Mouse (Mus musculus) MEL (cell line): Measurements from ENCODE around the gene Safb. TPM values are rescaled to one million over a fixed set of nuclear protein-coding genes. Genes with fewer than 3 reads are reported as not detected.

Experiments
- DNase-seq: peaks from one replicate; pipeline ENCODE4 v3.0.0; 2011; ENCODE audit warnings: low read depth, low spot score
- H3K27ac ChIP-seq: 2 replicates; pipeline ENCODE4 v1.5.1; 2012; ENCODE audit warnings: low read depth, mild to moderate bottlenecking, control low read depth, low read length, moderate library complexity; ENCODE audit not compliant: control insufficient read depth
- H3K27me3 ChIP-seq, 2 experiments: fragments of 150-350 bp in 1 of 2; sonication (generic) in 1 of 2; 2 replicates each; pipeline ENCODE4 v1.6.1; 2012; ENCODE audit warnings: low read length in 2 of 2, mild to moderate bottlenecking in 2 of 2, improper control_type of control experiment in 1 of 2, moderate library complexity in 1 of 2; ENCODE audit not compliant: insufficient read depth in 2 of 2, control insufficient read depth in 1 of 2
- H3K36me3 ChIP-seq, 2 experiments: 2 replicates each; pipeline ENCODE4 v1.6.1; 2012 to 2014; ENCODE audit warnings: low read length in 2 of 2, improper control_type of control experiment in 1 of 2, inconsistent platforms in 1 of 2, mild to moderate bottlenecking in 1 of 2; ENCODE audit not compliant: insufficient read depth in 2 of 2, control insufficient read depth in 1 of 2
- H3K4me1 ChIP-seq, 2 experiments: fragments of 150-350 bp in 1 of 2; sonication (generic) in 1 of 2; 2 replicates each; pipeline ENCODE4 v1.6.1; 2012; ENCODE audit warnings: low read length in 2 of 2, improper control_type of control experiment in 1 of 2, mild to moderate bottlenecking in 1 of 2; ENCODE audit not compliant: insufficient read depth in 2 of 2, control insufficient read depth in 1 of 2
- H3K4me3 ChIP-seq, 2 experiments: fragments of 150-350 bp in 1 of 2; sonication (generic) in 1 of 2; 2 replicates each; pipeline ENCODE4 v1.5.1; 2012; ENCODE audit warnings: low read depth in 2 of 2, low read length in 2 of 2, mild to moderate bottlenecking in 2 of 2, moderate library complexity in 2 of 2, control low read depth in 1 of 2, improper control_type of control experiment in 1 of 2; ENCODE audit not compliant: control insufficient read depth in 1 of 2, insufficient read depth in 1 of 2
- H3K79me2 ChIP-seq: 2 replicates; pipeline ENCODE4 v1.6.1; 2012; ENCODE audit warnings: mild to moderate bottlenecking, low read length, moderate library complexity; ENCODE audit not compliant: control insufficient read depth, poor library complexity, insufficient read depth
- H3K9ac ChIP-seq: 2 replicates; pipeline ENCODE4 v1.6.1; 2012; ENCODE audit warnings: low read depth, mild to moderate bottlenecking, control low read depth, low read length, moderate library complexity; ENCODE audit not compliant: control insufficient read depth, poor library complexity, severe bottlenecking
- H3K9me3 ChIP-seq: fragments of 150-350 bp; sonication (generic); replicated peaks from 2 replicates; pipeline ENCODE4 v1.6.1; 2012; ENCODE audit warnings: mild to moderate bottlenecking, low read length, improper control_type of control experiment, moderate library complexity; ENCODE audit not compliant: insufficient read depth
- EP300 ChIP-seq, 2 experiments: IDR thresholded peaks; 2 replicates each; pipeline ENCODE4 v1.6.1; 2011; ENCODE audit warnings: improper control_type of control experiment in 2 of 2, low read length in 2 of 2, low read depth in 1 of 2, mild to moderate bottlenecking in 1 of 2
- HCFC1 ChIP-seq: IDR thresholded peaks from 2 replicates; pipeline ENCODE4 v1.6.1; 2012; ENCODE audit warnings: low read depth, mild to moderate bottlenecking, inconsistent platforms, low read length, improper control_type of control experiment, moderate library complexity
- MAZ ChIP-seq: IDR thresholded peaks from 2 replicates; pipeline ENCODE4 v1.6.1; 2012; ENCODE audit warnings: low read depth, mild to moderate bottlenecking, inconsistent platforms, low read length, improper control_type of control experiment
- MEF2A ChIP-seq: IDR thresholded peaks from 2 replicates; pipeline ENCODE4 v1.6.1; 2014; ENCODE audit warnings: low read depth, mild to moderate bottlenecking, inconsistent platforms, low read length, improper control_type of control experiment; ENCODE audit not compliant: poor library complexity, insufficient replicate concordance, severe bottlenecking; ENCODE audit errors: extremely low read depth
- MXI1 ChIP-seq: IDR thresholded peaks from 2 replicates; pipeline ENCODE4 v1.6.1; 2011; ENCODE audit warnings: mild to moderate bottlenecking, low read depth, low read length, improper control_type of control experiment
- POLR2A ChIP-seq, 2 experiments: IDR thresholded peaks; 2 replicates each; pipeline ENCODE4 v1.6.1; 2011 to 2012; ENCODE audit warnings: low read length in 2 of 2, mild to moderate bottlenecking in 2 of 2, control low read depth in 1 of 2, improper control_type of control experiment in 1 of 2, low read depth in 1 of 2, moderate library complexity in 1 of 2; ENCODE audit not compliant: control insufficient read depth in 1 of 2, insufficient read depth in 1 of 2, poor library complexity in 1 of 2
- TAL1 ChIP-seq: IDR thresholded peaks from 2 replicates; pipeline ENCODE4 v1.6.1; 2012; ENCODE audit warnings: mild to moderate bottlenecking, inconsistent platforms, low read length, moderate library complexity, mixed read lengths
- TCF12 ChIP-seq: IDR thresholded peaks from 2 replicates; pipeline ENCODE4 v1.6.1; 2014; ENCODE audit warnings: low read depth, mild to moderate bottlenecking, inconsistent platforms, low read length, improper control_type of control experiment, moderate library complexity
- USF2 ChIP-seq, 2 experiments: IDR thresholded peaks; 2 replicates each; pipeline ENCODE4 v1.6.1; 2011 to 2012; ENCODE audit warnings: improper control_type of control experiment in 2 of 2, low read length in 2 of 2, borderline replicate concordance in 1 of 2, inconsistent platforms in 1 of 2, low read depth in 1 of 2, mild to moderate bottlenecking in 1 of 2; ENCODE audit not compliant: insufficient read depth in 1 of 2
- ZMIZ1 ChIP-seq: IDR thresholded peaks from 2 replicates; pipeline ENCODE4 v1.6.1; 2012; ENCODE audit warnings: low read depth, mild to moderate bottlenecking, inconsistent platforms, low read length, improper control_type of control experiment, moderate library complexity
- ZNF384 ChIP-seq: IDR thresholded peaks from 2 replicates; pipeline ENCODE4 v1.6.1; 2012; ENCODE audit warnings: low read depth, mild to moderate bottlenecking, inconsistent platforms, low read length, improper control_type of control experiment
- polyA plus RNA-seq, 2 experiments: library from polyadenylated mRNA; stranded (reverse) in 1 of 2; unstranded in 1 of 2; fragments of >175 nt in 1 of 2; fragments of >200 nt in 1 of 2; gene quantifications; 2 replicates each; pipeline versions ENCODE4 v1.2.1 to v1.2.4; 2012; ENCODE audit warnings: low replicate concordance in 2 of 2, low read depth in 1 of 2; ENCODE audit not compliant: insufficient read length in 2 of 2, insufficient read depth in 1 of 2, missing spikeins in 1 of 2
- total RNA-seq: library from RNA; depleted of rRNA; stranded (reverse); fragments of 300-350 nt; gene quantifications from 2 replicates; pipeline ENCODE4 v1.2.3, GENCODE M21; 2012

Gene Safb
- total and polyA plus RNA-seq, 3 experiments: 87.3 to 203 TPM; not detected in 1

GRCm38 (mm10) chr17:56604070-56604380, 19.4 kb downstream of the Safb start:
- H3K9ac ChIP-seq: no peak overlapping the region
- DNase-seq: no peak
- no peak overlapping the region for H3K27ac ChIP-seq
- no peaks in the 10 kb centered on the region for H3K9me3 ChIP-seq
- no peaks in the 10 kb centered on the region for H3K27me3 ChIP-seq
- no peaks in the 10 kb centered on the region; a peak in 1 of 4 replicates for H3K4me1 ChIP-seq
- H3K79me2 ChIP-seq: peaks cover 13% of the 10 kb centered on the region
- H3K36me3 ChIP-seq: peaks cover 4 to 21% of the 10 kb centered on the region in 2 experiments
- no peak overlapping the region for H3K4me3 ChIP-seq
- TF ChIP-seq TAL1: no peak
- peak; percentile 29; the same call in 1 of the 2 replicates for TF ChIP-seq ZMIZ1

GRCm38 (mm10) chr17:56604422-56604821, 19.8 kb downstream of the Safb start:
- no peak overlapping the region for H3K9ac ChIP-seq
- peaks cover 17% of the 10 kb centered on the region for H3K79me2 ChIP-seq
- H3K27ac ChIP-seq: no peak overlapping the region
- H3K9me3 ChIP-seq: no peaks in the 10 kb centered on the region
- no peaks in the 10 kb centered on the region for H3K27me3 ChIP-seq
- H3K36me3 ChIP-seq: peaks cover 4 to 19% of the 10 kb centered on the region in 2 experiments
- H3K4me3 ChIP-seq: no peak overlapping the region
- no peak for TF ChIP-seq ZNF384
- no peak for TF ChIP-seq MXI1
- H3K4me1 ChIP-seq: no peaks in the 10 kb centered on the region; a peak in 1 of 4 replicates
- no peak for DNase-seq

- Histone ChIP-seq H3K4me1 (peaks cover 0 to 4% of the 10 kb centered on the region in 2 experiments; a peak in 2 of 4 replicates), H3K9ac (no peak overlapping the region), H3K27me3 (no peaks in the 10 kb centered on the region), H3K79me2 (peaks cover 17% of the 10 kb centered on the region), H3K4me3 (no peak overlapping the region), H3K27ac (no peak overlapping the region)
- TF ChIP-seq MEF2A (no peak), MAZ (no peak), ZMIZ1 (no peak), HCFC1 (no peak), USF2 (IDR thresholded peaks at IDR 0.05; ENCODE audit: borderline replicate concordance in 1 of 2, insufficient read depth in 1 of 2, low read depth in 1 of 2, low read length in 2 of 2) (no peak), POLR2A (IDR thresholded peaks at IDR 0.05; ENCODE audit: control insufficient read depth in 1 of 2, insufficient read depth in 1 of 2, low read depth in 1 of 2, low read length in 2 of 2, poor library complexity in 1 of 2) (no peak), TCF12 (no peak), TAL1 (no peak), EP300 (IDR thresholded peaks at IDR 0.05; ENCODE audit: low read depth in 1 of 2, low read length in 2 of 2) (no peak)
- TF ChIP-seq, all 39 proteins: peak for 0
- Histone ChIP-seq H3K36me3 (peaks cover 4 to 18% of the 10 kb centered on the region in 2 experiments), H3K9me3 (no peaks in the 10 kb centered on the region)
- DNase-seq: no peak
These were observed 20.8 kb downstream of the Safb start for GRCm38 (mm10) chr17:56605431-56605830.
